Mouse (Mus musculus): ENCODE results near the gene Taok1. TPM values are rescaled to one million over a fixed set of nuclear protein-coding genes. Genes with fewer than 3 reads are reported as not detected.

Taok1 gene
- total RNA-seq, 2 experiments from 2014 or later: 49.6 to 50.1 TPM

DNA sequence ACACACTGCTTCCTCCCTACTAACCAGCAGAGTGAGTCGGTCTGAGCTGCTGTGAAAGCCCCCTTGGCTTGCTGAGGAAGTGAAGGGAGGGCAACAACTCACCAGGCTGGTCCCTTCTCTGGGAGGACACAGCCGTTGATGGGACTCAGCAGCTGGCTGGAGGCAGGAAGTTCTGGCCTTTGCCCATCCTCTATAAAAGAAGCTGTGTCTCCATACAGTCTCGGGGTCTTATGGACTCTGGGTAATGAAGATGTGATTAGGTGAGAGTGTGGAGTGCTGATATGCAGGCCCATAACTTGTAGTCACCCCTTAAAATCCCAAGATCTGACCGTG, 113.3 kb downstream of the Taok1 start:
- DNase-seq (ENCODE audit: low spot score in 2 of 2): no peak

- DNase-seq (ENCODE audit: low spot score in 2 of 2): peak; percentile 48 to 67
Observed at GRCm38 (mm10) chr11:77493512-77494343, 113.9 kb downstream of the Taok1 start, which contains the start of gene Git1. Git1 (plus strand) TSS chr11:77493562.

GRCm38 (mm10) chr11:77492911-77493332, 114.7 kb downstream of the Taok1 start:
- peak; percentile 91 to 94 for DNase-seq (ENCODE audit: low spot score in 2 of 2)

- DNase-seq (ENCODE audit: low spot score in 2 of 2): no peak
Observed at GRCm38 (mm10) chr11:77492311-77492871, 115.2 kb downstream of the Taok1 start.

- DNase-seq (ENCODE audit: low spot score in 2 of 2): peak in 1 of 2 experiments; percentile 84
Observed at GRCm38 (mm10) chr11:77491502-77492291, 115.9 kb downstream of the Taok1 start.

GRCm38 (mm10) chr11:77491123-77491501, 116.5 kb downstream of the Taok1 start:
- peak; percentile 86 to 92 for DNase-seq (ENCODE audit: low spot score in 2 of 2)

DNA sequence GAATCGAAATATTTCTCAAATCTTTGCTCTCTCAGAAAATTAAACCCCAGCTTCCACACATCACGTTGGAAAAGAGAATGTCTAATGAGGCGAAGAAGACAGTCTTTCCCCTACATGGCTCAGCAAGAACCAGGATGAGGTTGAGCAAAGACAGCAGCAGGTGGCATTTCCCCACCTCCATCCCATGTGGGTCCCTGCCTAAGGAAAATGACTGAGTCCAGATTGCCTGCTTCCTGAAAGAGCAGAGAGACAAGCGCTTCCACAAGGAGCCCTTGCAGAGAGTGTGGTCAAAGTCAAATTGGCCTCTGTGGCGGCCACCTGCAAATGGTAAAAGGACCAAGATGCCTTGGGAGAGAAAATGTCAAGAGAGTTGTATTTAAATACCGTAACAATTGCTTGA, 117.2 kb downstream of the Taok1 start:
- DNase-seq (ENCODE audit: low spot score in 2 of 2): no peak

DNA sequence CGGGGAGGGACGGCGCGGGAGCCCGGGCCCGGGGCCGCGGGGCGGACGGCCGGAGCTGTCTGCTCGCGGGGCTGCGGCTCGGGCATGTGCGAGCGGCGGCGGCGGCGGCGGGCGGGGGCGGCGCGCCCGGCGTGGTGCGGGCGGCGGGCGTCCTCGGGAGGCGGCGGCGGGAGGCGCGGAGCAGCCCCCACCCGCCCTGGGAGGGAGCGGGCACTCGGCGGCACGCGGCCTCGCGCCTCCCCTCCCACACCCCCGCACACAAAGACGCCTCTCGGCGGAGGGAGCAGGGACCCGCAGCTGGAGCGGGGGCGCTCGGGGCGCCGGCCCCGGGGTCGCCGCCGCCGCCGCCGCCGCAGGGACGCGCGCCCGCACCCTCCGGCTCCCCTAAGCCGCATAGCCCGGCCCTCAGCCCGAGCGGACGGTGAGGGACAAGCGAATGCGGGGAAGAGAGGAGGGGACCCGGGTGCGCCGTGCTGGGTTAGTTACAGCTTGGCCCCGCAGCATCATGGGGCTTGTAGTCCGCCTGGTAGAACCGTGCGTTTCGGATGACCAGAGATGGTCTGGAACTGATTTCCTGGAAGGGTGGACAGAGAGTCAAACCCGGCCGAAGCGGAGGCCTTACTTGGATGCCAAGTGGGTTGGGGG, 117.9 kb downstream of the Taok1 start, which contains the start of gene Ankrd13b:
Gene Ankrd13b, minus strand, starts transcription at position 88 of the 645 bp plus-strand sequence.
- DNase-seq (ENCODE audit: low spot score in 2 of 2): peak in 1 of 2 experiments; percentile 79

- no peak for DNase-seq (ENCODE audit: low spot score in 2 of 2)
Observed at GRCm38 (mm10) chr11:77488771-77489581, 118.6 kb downstream of the Taok1 start.

DNA sequence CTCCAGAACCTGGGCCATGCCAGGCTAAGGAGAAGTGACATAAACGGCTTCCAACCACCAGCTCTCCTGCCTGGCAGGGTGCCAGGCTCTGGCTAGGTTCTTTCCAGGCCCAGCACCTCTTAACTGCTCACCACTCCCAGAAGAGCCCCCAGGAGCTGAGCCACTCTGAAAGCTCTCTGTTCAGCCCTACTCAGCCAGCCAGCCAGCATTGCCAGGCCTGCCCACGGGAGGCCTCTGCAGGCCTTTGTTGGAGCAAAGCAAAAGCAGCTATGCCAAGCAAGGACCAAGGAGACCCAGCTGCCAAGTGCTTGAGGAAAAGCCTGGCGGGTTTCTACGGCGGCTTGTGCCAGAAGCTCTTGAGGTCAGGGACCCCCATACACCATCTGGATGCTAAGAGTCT, 120.8 kb downstream of the Taok1 start:
- no peak for DNase-seq (ENCODE audit: low spot score in 2 of 2)

- DNase-seq (ENCODE audit: low spot score in 2 of 2): no peak
Observed at GRCm38 (mm10) chr11:77485229-77485628, 122.4 kb downstream of the Taok1 start.

DNA sequence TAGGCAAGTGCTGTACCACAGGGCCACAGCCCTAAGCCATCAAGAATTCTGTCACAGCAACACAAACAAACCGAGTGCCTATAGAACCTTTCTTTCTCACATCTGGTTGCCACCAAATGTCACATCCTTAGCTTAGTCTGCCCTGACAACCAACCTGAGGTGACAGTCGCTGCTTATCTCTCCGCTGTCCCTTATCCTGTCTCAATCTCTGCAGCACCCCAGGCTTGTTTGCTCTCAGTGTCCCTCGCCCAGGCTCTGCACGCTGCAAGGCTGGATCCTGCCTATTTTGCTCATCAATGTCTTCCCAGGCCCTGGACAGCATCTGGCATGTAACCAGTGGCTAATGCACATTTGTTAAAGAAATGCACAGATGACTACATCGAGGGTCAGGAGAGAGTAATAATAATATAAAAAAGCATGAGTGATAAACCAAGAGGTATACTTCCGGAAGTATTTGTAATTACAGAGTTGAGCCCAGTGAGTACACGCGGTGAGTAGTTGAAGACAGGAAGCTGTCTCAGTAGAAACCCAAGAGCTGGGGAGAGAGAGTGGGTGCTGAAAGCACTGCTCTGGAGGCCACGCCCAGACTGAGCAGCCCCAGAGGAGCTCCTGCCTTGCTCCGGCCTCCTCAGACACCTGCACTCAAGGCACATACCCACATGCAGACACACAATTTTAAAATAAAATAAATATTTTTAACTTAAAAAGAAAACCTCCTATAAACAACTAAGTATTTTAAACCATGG, 123.9 kb downstream of the Taok1 start:
- DNase-seq (ENCODE audit: low spot score in 2 of 2): no peak

DNA sequence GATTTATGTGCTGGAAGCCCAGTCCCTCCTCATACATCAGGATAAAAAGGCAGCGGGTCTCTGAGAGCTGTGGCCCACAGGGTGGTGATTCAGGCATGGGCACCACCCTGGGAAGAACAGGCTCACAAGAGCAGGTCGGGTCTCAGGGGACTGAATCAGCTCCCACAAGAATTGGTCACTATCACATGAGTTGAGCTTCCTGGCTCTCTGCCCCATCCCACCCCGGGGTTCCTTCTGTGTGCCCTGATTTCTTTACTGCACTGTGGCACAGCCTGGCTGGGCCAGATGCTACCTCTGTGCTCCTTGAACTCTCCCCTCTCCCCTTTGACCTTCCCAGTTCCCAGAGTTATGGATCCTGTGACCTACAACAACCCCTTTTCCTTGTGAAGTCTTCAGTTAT, 124.6 kb downstream of the Taok1 start:
- peak in 1 of 2 experiments; percentile 8 for DNase-seq (ENCODE audit: low spot score in 2 of 2)

Other genes starting within 250 kb of the Taok1 start
- 10 to 100 TPM; 82.0 to 90.3 TPM for gene Coro6, start 145.4 kb downstream of the Taok1 start, total RNA-seq (2021)
- gene Ankrd13b, start 118.1 kb downstream of the Taok1 start, total RNA-seq (2021): 10 to 100 TPM; 13.0 to 13.8 TPM
- 10 to 100 TPM; 48.5 to 52.9 TPM for gene Git1, start 114.3 kb downstream of the Taok1 start, total RNA-seq (2021)
- 1 to 10 TPM; 1.2 to 2.5 TPM for gene Abhd15, start 92.7 kb downstream of the Taok1 start, total RNA-seq (2021)
- gene Trp53i13, start 91.8 kb downstream of the Taok1 start, total RNA-seq (2021): 10 to 100 TPM; 14.8 to 15.0 TPM
- gene Gm10392, start 88.6 kb downstream of the Taok1 start, total RNA-seq (2021): not detected
- 10 to 100 TPM; 60.1 to 64.9 TPM for gene Nufip2, start 78.3 kb upstream of the Taok1 start, total RNA-seq (2021)
- not detected for gene Cryba1, start 117.5 kb upstream of the Taok1 start, total RNA-seq (2021)
- 100 to 1,000 TPM; 261 to 280 TPM for gene Myo18a, start 155.4 kb upstream of the Taok1 start, total RNA-seq (2021)
- not detected for gene Gm10277, start 179.9 kb upstream of the Taok1 start, total RNA-seq (2021)

All from gastrocnemius, postnatal 4 days (tissue).